Mouse (Mus musculus): Measurements from ENCODE around the gene Izumo1. TPM values are rescaled to one million over a fixed set of nuclear protein-coding genes. Genes with fewer than 3 reads are reported as not detected.

Izumo1 gene
- polyA plus RNA-seq, 2 experiments: 0.43 TPM; not detected in 1

DNA sequence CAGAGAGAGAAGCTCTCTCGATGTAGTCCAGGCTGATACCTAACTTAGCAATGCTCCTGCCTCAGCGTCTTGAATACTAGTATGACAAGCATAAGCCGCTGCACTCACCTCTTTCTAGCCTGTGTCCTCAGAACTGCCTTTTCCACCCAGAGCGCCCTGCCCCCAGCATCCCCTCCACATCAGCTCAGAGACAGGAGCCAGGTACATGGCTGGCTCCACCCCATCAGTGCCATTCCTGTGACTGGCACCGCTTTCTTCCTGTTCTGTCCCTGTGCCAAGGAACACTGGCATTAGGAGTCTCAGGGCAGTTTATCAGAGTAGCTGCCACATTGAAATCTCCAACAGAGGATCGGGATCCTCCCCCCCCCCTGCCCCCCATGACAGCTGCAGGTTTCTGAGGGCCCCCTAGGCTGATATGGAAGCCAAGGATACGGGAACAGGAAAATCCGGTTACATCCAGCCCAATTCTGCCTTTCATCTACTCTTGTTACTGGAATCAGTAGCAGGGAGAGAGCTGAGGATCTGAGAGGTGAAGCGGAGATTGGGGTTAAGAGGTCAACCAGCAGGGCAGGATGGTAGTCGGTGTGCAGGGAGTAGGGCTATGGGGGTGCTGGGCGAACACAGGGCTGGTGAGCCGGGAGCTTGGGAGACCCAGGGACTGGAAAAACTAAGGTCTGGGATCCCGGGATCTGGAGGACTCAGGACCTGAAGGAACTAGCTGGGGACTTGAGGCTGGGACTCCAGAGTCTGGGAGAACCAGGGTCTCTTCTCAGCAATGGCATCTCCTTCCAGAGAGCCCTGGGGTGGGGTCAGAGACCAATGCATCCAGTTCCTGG is 43.9 kb downstream of the Izumo1 start:
- H3K4me2 ChIP-seq (replicated peaks; ENCODE audit: low read depth, low read length, severe bottlenecking): no peak overlapping the region; the same call in 1 of the 2 replicates
- H3K27me3 ChIP-seq (ENCODE audit: control insufficient read depth, insufficient read depth, low read length): no peaks in the 10 kb centered on the region
- TF ChIP-seq POLR2A (IDR thresholded peaks at IDR 0.05; ENCODE audit: borderline replicate concordance, extremely low read depth, insufficient read depth, insufficient read length): no peak
- H3K9me3 ChIP-seq (ENCODE audit: control insufficient read depth, low read length): no peaks in the 10 kb centered on the region
- H3K27ac ChIP-seq (replicated peaks; ENCODE audit: low read depth, low read length): no peak overlapping the region
- no peak overlapping the region for H3K9ac ChIP-seq (ENCODE audit: low read depth, low read length, severe bottlenecking)
- no peak overlapping the region for H3K4me3 ChIP-seq (replicated peaks; ENCODE audit: low read length)
- WGBS: 42% methylated on average over 13 of the region's 13 CpGs
- ATAC-seq (ENCODE audit: low FRiP score, low read depth) (no peak), DNase-seq (ENCODE audit: low spot score) (no peak)
- no peaks in the 10 kb centered on the region for H3K36me3 ChIP-seq (ENCODE audit: control insufficient read depth, insufficient read depth, low read length)
- H3K4me1 ChIP-seq (ENCODE audit: control insufficient read depth, insufficient read depth, low read length): no peaks in the 10 kb centered on the region

DNA sequence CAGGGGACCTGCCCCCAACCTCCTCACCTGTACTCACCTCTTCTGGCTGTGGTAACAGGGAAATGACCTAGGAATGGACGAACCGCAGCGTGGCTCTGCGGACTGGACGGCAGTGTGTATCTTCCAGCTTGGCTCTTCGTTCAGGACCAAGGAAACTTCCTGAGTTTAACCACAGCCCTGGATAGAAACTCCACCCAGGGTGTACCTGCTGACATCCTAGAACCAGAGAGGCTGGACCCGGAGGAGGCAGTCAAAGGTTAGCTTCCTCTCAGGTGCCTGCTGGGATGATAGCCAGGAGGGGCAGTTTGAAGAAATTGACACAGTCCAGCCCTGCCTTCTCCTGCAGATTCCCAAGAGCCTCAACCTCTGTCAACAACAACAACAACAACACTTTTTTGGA is 44.5 kb downstream of the Izumo1 start, which contains the start of gene Fut2:
Fut2 (minus strand) TSS at position 234 of the 400 bp plus-strand sequence.
- no peak within 1 kb of the TSS for H3K4me3 ChIP-seq (replicated peaks; ENCODE audit: low read length)
- TF ChIP-seq POLR2A (IDR thresholded peaks at IDR 0.05; ENCODE audit: borderline replicate concordance, extremely low read depth, insufficient read depth, insufficient read length): no peak
- ATAC-seq (ENCODE audit: low FRiP score, low read depth): no peak

DNA sequence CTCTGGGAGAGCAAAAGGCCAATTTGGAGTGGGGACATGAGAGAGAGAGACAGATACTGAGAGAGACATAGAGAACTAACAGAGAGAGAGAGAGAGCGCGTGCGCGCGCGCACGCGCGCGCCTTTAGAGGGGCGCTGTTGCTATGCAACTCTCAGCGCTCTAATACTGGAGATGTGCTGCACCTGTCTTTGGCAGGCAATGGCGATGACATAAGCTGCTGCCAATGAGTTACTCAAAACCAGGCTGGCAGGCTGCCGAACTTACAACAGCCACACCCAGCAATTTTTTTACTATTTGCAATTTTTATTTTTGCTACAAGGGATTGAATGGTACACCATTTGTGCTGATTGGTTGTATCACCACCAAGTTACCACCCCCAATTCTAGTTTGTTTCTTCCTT is 46.1 kb downstream of the Izumo1 start:
- Histone ChIP-seq H3K9me3 (ENCODE audit: control insufficient read depth, low read length) (no peaks in the 10 kb centered on the region), H3K4me1 (ENCODE audit: control insufficient read depth, insufficient read depth, low read length) (no peaks in the 10 kb centered on the region), H3K27me3 (ENCODE audit: control insufficient read depth, insufficient read depth, low read length) (no peaks in the 10 kb centered on the region), H3K4me3 (replicated peaks; ENCODE audit: low read length) (no peak overlapping the region), H3K9ac (ENCODE audit: low read depth, low read length, severe bottlenecking) (no peak overlapping the region), H3K27ac (replicated peaks; ENCODE audit: low read depth, low read length) (no peak overlapping the region), H3K36me3 (ENCODE audit: control insufficient read depth, insufficient read depth, low read length) (no peaks in the 10 kb centered on the region), H3K4me2 (replicated peaks; ENCODE audit: low read depth, low read length, severe bottlenecking) (no peak overlapping the region)
- TF ChIP-seq POLR2A (IDR thresholded peaks at IDR 0.05; ENCODE audit: borderline replicate concordance, extremely low read depth, insufficient read depth, insufficient read length): no peak
- 66% methylated on average over 14 of the region's 14 CpGs for WGBS
- ATAC-seq (ENCODE audit: low FRiP score, low read depth) (no peak), DNase-seq (ENCODE audit: low spot score) (no peak)

More for the DNA sequence above, 44.5 kb downstream of the Izumo1 start, which contains the start of gene Fut2:
- no peaks in the 10 kb centered on the region for H3K9me3 ChIP-seq (ENCODE audit: control insufficient read depth, low read length)
- H3K4me1 ChIP-seq (ENCODE audit: control insufficient read depth, insufficient read depth, low read length): no peaks in the 10 kb centered on the region
- DNase-seq (ENCODE audit: low spot score): no peak
- H3K9ac ChIP-seq (ENCODE audit: low read depth, low read length, severe bottlenecking): no peak within 1 kb of the TSS
- WGBS: 74% methylated on average over 7 of the region's 7 CpGs
- no peak within 1 kb of the TSS for H3K27ac ChIP-seq (replicated peaks; ENCODE audit: low read depth, low read length)
- no peaks in the 10 kb centered on the region for H3K36me3 ChIP-seq (ENCODE audit: control insufficient read depth, insufficient read depth, low read length)
- no peak within 1 kb of the TSS; the same call in 1 of the 2 replicates for H3K4me2 ChIP-seq (replicated peaks; ENCODE audit: low read depth, low read length, severe bottlenecking)
- no peaks in the 10 kb centered on the region for H3K27me3 ChIP-seq (ENCODE audit: control insufficient read depth, insufficient read depth, low read length)

DNA sequence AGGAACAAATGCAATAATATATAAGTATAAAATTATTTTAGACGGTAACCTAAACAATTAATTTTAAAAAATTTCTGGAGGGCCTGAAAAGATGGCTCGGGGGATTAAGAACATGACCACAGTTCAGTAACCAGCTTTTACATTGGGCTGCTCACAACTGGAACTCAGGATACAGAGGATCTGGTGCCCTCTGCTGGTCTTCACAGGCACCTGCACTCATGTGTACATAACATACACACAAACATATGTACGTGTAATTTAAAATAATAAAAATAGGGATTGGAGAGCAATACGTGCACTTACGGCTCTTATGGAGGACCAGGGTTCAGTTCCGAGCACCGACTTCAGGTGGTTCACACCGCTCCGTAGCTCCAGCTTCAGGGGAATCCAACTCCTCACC is 47.3 kb downstream of the Izumo1 start:
- TF ChIP-seq POLR2A (IDR thresholded peaks at IDR 0.05; ENCODE audit: borderline replicate concordance, extremely low read depth, insufficient read depth, insufficient read length): no peak
- H3K36me3 ChIP-seq (ENCODE audit: control insufficient read depth, insufficient read depth, low read length): no peaks in the 10 kb centered on the region
- no peak overlapping the region for H3K4me2 ChIP-seq (replicated peaks; ENCODE audit: low read depth, low read length, severe bottlenecking)
- H3K9ac ChIP-seq (ENCODE audit: low read depth, low read length, severe bottlenecking): no peak overlapping the region
- no peaks in the 10 kb centered on the region for H3K4me1 ChIP-seq (ENCODE audit: control insufficient read depth, insufficient read depth, low read length)
- H3K27ac ChIP-seq (replicated peaks; ENCODE audit: low read depth, low read length): no peak overlapping the region
- no peaks in the 10 kb centered on the region for H3K9me3 ChIP-seq (ENCODE audit: control insufficient read depth, low read length)
- H3K4me3 ChIP-seq (replicated peaks; ENCODE audit: low read length): no peak overlapping the region
- 95% methylated on average over 9 of the region's 9 CpGs for WGBS
- no peaks in the 10 kb centered on the region for H3K27me3 ChIP-seq (ENCODE audit: control insufficient read depth, insufficient read depth, low read length)
- DNase-seq (ENCODE audit: low spot score) (no peak), ATAC-seq (ENCODE audit: low FRiP score, low read depth) (no peak)

DNA sequence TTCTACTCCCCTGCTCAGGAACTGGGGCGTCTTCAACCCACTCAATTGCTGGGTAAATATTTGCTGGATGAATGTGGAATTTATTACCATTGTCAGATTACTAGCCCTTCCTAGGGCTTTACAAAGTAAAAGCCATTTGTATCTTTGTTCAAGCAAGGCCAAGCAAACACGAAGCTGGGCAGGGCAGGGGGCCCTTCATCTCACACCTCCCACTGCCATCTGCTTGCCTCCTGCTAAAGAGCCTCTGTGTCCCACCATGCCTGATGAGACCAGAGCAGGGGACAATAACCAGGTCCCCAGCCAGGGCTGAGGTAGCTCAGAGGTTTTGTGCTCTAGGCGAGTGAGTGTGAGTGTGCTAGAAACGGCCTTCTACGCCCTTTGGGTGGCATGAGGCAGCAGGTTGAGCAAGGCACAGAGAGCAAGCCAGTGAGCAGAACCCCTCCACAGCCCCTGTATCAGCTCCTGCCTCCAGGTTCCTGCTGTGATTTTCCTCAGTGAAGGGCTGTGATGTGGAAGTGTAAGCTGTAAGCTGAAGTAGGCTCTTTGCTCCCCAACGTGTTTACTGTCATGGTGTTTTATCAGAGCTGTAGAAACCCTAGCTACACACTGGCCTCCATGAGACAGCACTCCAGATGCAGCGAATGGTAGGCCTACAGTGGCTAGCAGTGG is 56.1 kb downstream of the Izumo1 start:
- WGBS: 67% methylated on average over 7 of the region's 7 CpGs
- no peak overlapping the region for H3K27ac ChIP-seq (replicated peaks; ENCODE audit: low read depth, low read length)
- ATAC-seq (ENCODE audit: low FRiP score, low read depth) (no peak), DNase-seq (ENCODE audit: low spot score) (no peak)
- TF ChIP-seq POLR2A (IDR thresholded peaks at IDR 0.05; ENCODE audit: borderline replicate concordance, extremely low read depth, insufficient read depth, insufficient read length): no peak
- H3K9ac ChIP-seq (ENCODE audit: low read depth, low read length, severe bottlenecking): no peak overlapping the region
- no peak overlapping the region for H3K4me2 ChIP-seq (replicated peaks; ENCODE audit: low read depth, low read length, severe bottlenecking)
- no peaks in the 10 kb centered on the region for H3K36me3 ChIP-seq (ENCODE audit: control insufficient read depth, insufficient read depth, low read length)
- no peaks in the 10 kb centered on the region for H3K4me1 ChIP-seq (ENCODE audit: control insufficient read depth, insufficient read depth, low read length)
- H3K27me3 ChIP-seq (ENCODE audit: control insufficient read depth, insufficient read depth, low read length): no peaks in the 10 kb centered on the region
- H3K9me3 ChIP-seq (ENCODE audit: control insufficient read depth, low read length): no peaks in the 10 kb centered on the region
- no peak overlapping the region for H3K4me3 ChIP-seq (replicated peaks; ENCODE audit: low read length)

Other genes with a start within 250 kb of the Izumo1 start
Only the 30 nearest of the 34 such genes appear.
- 0.50 and 1.4 TPM in 2 replicates for gene Lhb, start 201.0 kb upstream of the Izumo1 start, polyA plus RNA-seq (2012; rRNA removed)
- gene Lhb, start 201.0 kb upstream of the Izumo1 start, polyA plus RNA-seq (2014; fragmentation: Nextera tagmentation; extraction: Ambion mirVana): not detected in 2 replicates
- gene Gys1, start 187.0 kb upstream of the Izumo1 start, polyA plus RNA-seq (2012; rRNA removed): 44.1 and 59.1 TPM in 2 replicates
- 35.8 and 37.3 TPM in 2 replicates for gene Gys1, start 187.0 kb upstream of the Izumo1 start, polyA plus RNA-seq (2014; fragmentation: Nextera tagmentation; extraction: Ambion mirVana)
- 120 TPM in 2 replicates for gene Ruvbl2, start 183.7 kb upstream of the Izumo1 start, polyA plus RNA-seq (2012; rRNA removed)
- gene Ruvbl2, start 183.7 kb upstream of the Izumo1 start, polyA plus RNA-seq (2014; fragmentation: Nextera tagmentation; extraction: Ambion mirVana): 119 and 126 TPM in 2 replicates
- gene Ftl1, start 161.9 kb upstream of the Izumo1 start, polyA plus RNA-seq (2012; rRNA removed): 1,503 and 2,450 TPM in 2 replicates
- 4,726 and 4,986 TPM in 2 replicates for gene Ftl1, start 161.9 kb upstream of the Izumo1 start, polyA plus RNA-seq (2014; fragmentation: Nextera tagmentation; extraction: Ambion mirVana)
- gene Bax, start 154.9 kb upstream of the Izumo1 start, polyA plus RNA-seq (2012; rRNA removed): 127 and 164 TPM in 2 replicates
- gene Bax, start 154.9 kb upstream of the Izumo1 start, polyA plus RNA-seq (2014; fragmentation: Nextera tagmentation; extraction: Ambion mirVana): 133 and 140 TPM in 2 replicates
- 0.82 and 1.3 TPM in 2 replicates for gene Tulp2, start 139.9 kb upstream of the Izumo1 start, polyA plus RNA-seq (2012; rRNA removed)
- gene Tulp2, start 139.9 kb upstream of the Izumo1 start, polyA plus RNA-seq (2014; fragmentation: Nextera tagmentation; extraction: Ambion mirVana): 1.2 and 2.0 TPM in 2 replicates
- not detected in 2 replicates for gene Gm45808, start 135.0 kb upstream of the Izumo1 start, polyA plus RNA-seq (2012; rRNA removed)
- gene Gm45808, start 135.0 kb upstream of the Izumo1 start, polyA plus RNA-seq (2014; fragmentation: Nextera tagmentation; extraction: Ambion mirVana): not detected in 2 replicates
- gene Dhdh, start 133.0 kb upstream of the Izumo1 start, polyA plus RNA-seq (2012; rRNA removed): 2.4 and 2.9 TPM in 2 replicates
- gene Dhdh, start 133.0 kb upstream of the Izumo1 start, polyA plus RNA-seq (2014; fragmentation: Nextera tagmentation; extraction: Ambion mirVana): 2.0 and 2.6 TPM in 2 replicates
- gene Nucb1, start 111.4 kb upstream of the Izumo1 start, polyA plus RNA-seq (2012; rRNA removed): 293 and 299 TPM in 2 replicates
- 239 and 254 TPM in 2 replicates for gene Nucb1, start 111.4 kb upstream of the Izumo1 start, polyA plus RNA-seq (2014; fragmentation: Nextera tagmentation; extraction: Ambion mirVana)
- 27.5 and 29.8 TPM in 2 replicates for gene Ppp1r15a, start 95.5 kb upstream of the Izumo1 start, polyA plus RNA-seq (2012; rRNA removed)
- gene Ppp1r15a, start 95.5 kb upstream of the Izumo1 start, polyA plus RNA-seq (2014; fragmentation: Nextera tagmentation; extraction: Ambion mirVana): 21.2 and 22.1 TPM in 2 replicates
- gene Plekha4, start 95.5 kb upstream of the Izumo1 start, polyA plus RNA-seq (2012; rRNA removed): 13.1 and 17.2 TPM in 2 replicates
- gene Plekha4, start 95.5 kb upstream of the Izumo1 start, polyA plus RNA-seq (2014; fragmentation: Nextera tagmentation; extraction: Ambion mirVana): 4.3 and 4.6 TPM in 2 replicates
- 1.1 and 1.2 TPM in 2 replicates for gene Hsd17b14, start 66.9 kb upstream of the Izumo1 start, polyA plus RNA-seq (2012; rRNA removed)
- gene Hsd17b14, start 66.9 kb upstream of the Izumo1 start, polyA plus RNA-seq (2014; fragmentation: Nextera tagmentation; extraction: Ambion mirVana): 0.44 and 0.92 TPM in 2 replicates
- 67.6 and 71.5 TPM in 2 replicates for gene Bcat2, start 51.7 kb upstream of the Izumo1 start, polyA plus RNA-seq (2012; rRNA removed)
- gene Bcat2, start 51.7 kb upstream of the Izumo1 start, polyA plus RNA-seq (2014; fragmentation: Nextera tagmentation; extraction: Ambion mirVana): 57.2 and 60.4 TPM in 2 replicates
- gene Fgf21, start 6.3 kb upstream of the Izumo1 start, polyA plus RNA-seq (2012; rRNA removed): 0.58 and 0.73 TPM in 2 replicates
- gene Fgf21, start 6.3 kb upstream of the Izumo1 start, polyA plus RNA-seq (2014; fragmentation: Nextera tagmentation; extraction: Ambion mirVana): 0.43 and 0.66 TPM in 2 replicates
- 1.0 and 1.9 TPM in 2 replicates for gene Fut1, start 4.5 kb upstream of the Izumo1 start, polyA plus RNA-seq (2012; rRNA removed)
- gene Fut1, start 4.5 kb upstream of the Izumo1 start, polyA plus RNA-seq (2014; fragmentation: Nextera tagmentation; extraction: Ambion mirVana): 1.2 and 1.8 TPM in 2 replicates
- 14.1 and 16.7 TPM in 2 replicates for gene Rasip1, start 5.7 kb downstream of the Izumo1 start, polyA plus RNA-seq (2012; rRNA removed)
- 11.0 and 11.8 TPM in 2 replicates for gene Rasip1, start 5.7 kb downstream of the Izumo1 start, polyA plus RNA-seq (2014; fragmentation: Nextera tagmentation; extraction: Ambion mirVana)
- gene Mamstr, start 18.2 kb downstream of the Izumo1 start, polyA plus RNA-seq (2012; rRNA removed): 34.6 and 43.9 TPM in 2 replicates
- gene Mamstr, start 18.2 kb downstream of the Izumo1 start, polyA plus RNA-seq (2014; fragmentation: Nextera tagmentation; extraction: Ambion mirVana): 15.7 and 19.8 TPM in 2 replicates
- 1.1 and 1.4 TPM in 2 replicates for gene Fut2, start 44.6 kb downstream of the Izumo1 start, polyA plus RNA-seq (2012; rRNA removed)
- gene Fut2, start 44.6 kb downstream of the Izumo1 start, polyA plus RNA-seq (2014; fragmentation: Nextera tagmentation; extraction: Ambion mirVana): 2.2 and 2.9 TPM in 2 replicates
- gene Ntn5, start 62.2 kb downstream of the Izumo1 start, polyA plus RNA-seq (2012; rRNA removed): 1.3 and 2.1 TPM in 2 replicates
- 0.59 and 0.86 TPM in 2 replicates for gene Ntn5, start 62.2 kb downstream of the Izumo1 start, polyA plus RNA-seq (2014; fragmentation: Nextera tagmentation; extraction: Ambion mirVana)
- gene Sec1, start 72.6 kb downstream of the Izumo1 start, polyA plus RNA-seq (2012; rRNA removed): 1.7 and 2.8 TPM in 2 replicates
- 0.46 and 0.92 TPM in 2 replicates for gene Sec1, start 72.6 kb downstream of the Izumo1 start, polyA plus RNA-seq (2014; fragmentation: Nextera tagmentation; extraction: Ambion mirVana)
- gene Car11, start 78.0 kb downstream of the Izumo1 start, polyA plus RNA-seq (2012; rRNA removed): 34.1 and 46.4 TPM in 2 replicates
- 9.5 and 10.6 TPM in 2 replicates for gene Car11, start 78.0 kb downstream of the Izumo1 start, polyA plus RNA-seq (2014; fragmentation: Nextera tagmentation; extraction: Ambion mirVana)
- gene Dbp, start 83.3 kb downstream of the Izumo1 start, polyA plus RNA-seq (2012; rRNA removed): 15.1 and 16.8 TPM in 2 replicates
- gene Dbp, start 83.3 kb downstream of the Izumo1 start, polyA plus RNA-seq (2014; fragmentation: Nextera tagmentation; extraction: Ambion mirVana): 7.0 and 8.9 TPM in 2 replicates
- 1,056 and 1,196 TPM in 2 replicates for gene Rpl18, start 93.6 kb downstream of the Izumo1 start, polyA plus RNA-seq (2012; rRNA removed)
- 1,210 and 1,246 TPM in 2 replicates for gene Rpl18, start 93.6 kb downstream of the Izumo1 start, polyA plus RNA-seq (2014; fragmentation: Nextera tagmentation; extraction: Ambion mirVana)
- gene Sphk2, start 96.2 kb downstream of the Izumo1 start, polyA plus RNA-seq (2012; rRNA removed): 36.9 and 48.5 TPM in 2 replicates
- gene Sphk2, start 96.2 kb downstream of the Izumo1 start, polyA plus RNA-seq (2014; fragmentation: Nextera tagmentation; extraction: Ambion mirVana): 27.5 and 29.2 TPM in 2 replicates
- gene Fam83e, start 99.4 kb downstream of the Izumo1 start, polyA plus RNA-seq (2012; rRNA removed): 0.92 and 0.95 TPM in 2 replicates
- 0.30 and 0.48 TPM in 2 replicates for gene Fam83e, start 99.4 kb downstream of the Izumo1 start, polyA plus RNA-seq (2014; fragmentation: Nextera tagmentation; extraction: Ambion mirVana)
- gene Spaca4, start 104.0 kb downstream of the Izumo1 start, polyA plus RNA-seq (2012; rRNA removed): not detected in 2 replicates
- not detected in 2 replicates for gene Spaca4, start 104.0 kb downstream of the Izumo1 start, polyA plus RNA-seq (2014; fragmentation: Nextera tagmentation; extraction: Ambion mirVana)
- gene Lmtk3, start 161.9 kb downstream of the Izumo1 start, polyA plus RNA-seq (2012; rRNA removed): 46.2 and 70.5 TPM in 2 replicates
- 1.8 and 2.8 TPM in 2 replicates for gene Lmtk3, start 161.9 kb downstream of the Izumo1 start, polyA plus RNA-seq (2014; fragmentation: Nextera tagmentation; extraction: Ambion mirVana)
- 5.3 and 8.9 TPM in 2 replicates for gene Sult2b1, start 162.9 kb downstream of the Izumo1 start, polyA plus RNA-seq (2012; rRNA removed)
- gene Sult2b1, start 162.9 kb downstream of the Izumo1 start, polyA plus RNA-seq (2014; fragmentation: Nextera tagmentation; extraction: Ambion mirVana): 19.0 and 31.7 TPM in 2 replicates
- 100 and 105 TPM in 2 replicates for gene Cyth2, start 192.8 kb downstream of the Izumo1 start, polyA plus RNA-seq (2012; rRNA removed)
- gene Cyth2, start 192.8 kb downstream of the Izumo1 start, polyA plus RNA-seq (2014; fragmentation: Nextera tagmentation; extraction: Ambion mirVana): 91.7 and 113 TPM in 2 replicates
- gene Kcnj14, start 203.0 kb downstream of the Izumo1 start, polyA plus RNA-seq (2012; rRNA removed): 1.7 and 3.5 TPM in 2 replicates
- 1.1 and 1.4 TPM in 2 replicates for gene Kcnj14, start 203.0 kb downstream of the Izumo1 start, polyA plus RNA-seq (2014; fragmentation: Nextera tagmentation; extraction: Ambion mirVana)

All from limb, embryonic 14.5 days (tissue).